Comparison of ENCODE assay signal across 32 mouse cellular contexts in genomic region chr5:114027217-114027944, GRCm38 (mm10). TPM values are rescaled to one million over a fixed set of nuclear protein-coding genes. Genes with fewer than 3 reads are reported as not detected.
"Had no signal": no experiment of that assay in that cellular context is flagged by ENCODE, and none has a peak within 500 bp of the region (broad histone marks: within the 10 kb centered on the region; RNA-seq: fewer than 3 reads in every experiment).

No protein-coding gene starts in this region.

- H3K36me3 ChIP-seq: heart, embryonic 13.5 days; heart, embryonic 15.5 days; kidney, embryonic 15.5 days; limb, embryonic 13.5 days; limb, embryonic 15.5 days; liver, embryonic 12.5 days had no signal

- DNase-seq: gastrocnemius, postnatal 14 days; gastrocnemius, postnatal 36 days; heart, adult 11 months; heart, adult 2 months; heart, postnatal 14 days; heart, postnatal 36 days; layer of hippocampus, adult 9-11 months; layer of hippocampus, postnatal 36 days; left cerebral cortex, postnatal 4 days had no signal

- H3K9ac ChIP-seq: heart, embryonic 13.5 days; heart, embryonic 15.5 days; hindbrain, embryonic 13.5 days; hindbrain, embryonic 15.5 days; kidney, embryonic 15.5 days; limb, embryonic 13.5 days; limb, embryonic 15.5 days; liver, embryonic 12.5 days; liver, embryonic 14.5 days had no signal

- H3K27ac ChIP-seq: heart, adult 2 months; heart, embryonic 13.5 days; heart, embryonic 15.5 days; hindbrain, embryonic 13.5 days; hindbrain, embryonic 15.5 days; hindbrain, postnatal 0 days; kidney, embryonic 15.5 days; kidney, postnatal 0 days; limb, embryonic 13.5 days; limb, embryonic 15.5 days; liver, embryonic 12.5 days; liver, embryonic 14.5 days had no signal

- H3K27me3 ChIP-seq: hindbrain, embryonic 13.5 days; hindbrain, embryonic 15.5 days; kidney, embryonic 15.5 days; limb, embryonic 15.5 days had no signal

- H3K9me3 ChIP-seq: heart, embryonic 13.5 days; heart, embryonic 15.5 days; hindbrain, embryonic 13.5 days; hindbrain, embryonic 15.5 days; kidney, embryonic 15.5 days; limb, embryonic 13.5 days; limb, embryonic 15.5 days; liver, embryonic 12.5 days had no signal

- H3K4me3 ChIP-seq: heart, adult 2 months; heart, embryonic 13.5 days; heart, embryonic 15.5 days; hindbrain, embryonic 13.5 days; hindbrain, embryonic 15.5 days; kidney, embryonic 15.5 days; limb, embryonic 13.5 days; limb, embryonic 15.5 days; liver, embryonic 12.5 days had no signal

- ATAC-seq: hindbrain, postnatal 0 days; intestine, embryonic 16.5 days; liver, embryonic 12.5 days had no signal

- H3K4me2 ChIP-seq: heart, embryonic 11.5 days; heart, embryonic 13.5 days; heart, embryonic 15.5 days; hindbrain, embryonic 13.5 days; hindbrain, embryonic 15.5 days; kidney, embryonic 15.5 days; limb, embryonic 13.5 days; limb, embryonic 15.5 days; liver, embryonic 12.5 days had no signal

- H3K4me1 ChIP-seq: heart, embryonic 15.5 days; limb, embryonic 13.5 days; limb, embryonic 15.5 days had no signal

RNA-seq across cellular contexts. Expression of gene Dao, which starts 23.9 kb away (rescaled TPM):
- total RNA-seq: gastrocnemius, adult 18-20 months; gastrocnemius, adult 8-10 months; gastrocnemius, postnatal 14 days; gastrocnemius, postnatal 36 days; heart, adult 2 months; heart, postnatal 14 days; heart, postnatal 36 days; hematopoietic stem cell, adult 5-6 weeks; layer of hippocampus, adult 18-20 months; layer of hippocampus, postnatal 14 days; left cerebral cortex, adult 18-20 months; left cerebral cortex, postnatal 10 days; left cerebral cortex, postnatal 25 days; left cerebral cortex, postnatal 4 days had no signal
- polyA plus RNA-seq: heart, adult 2 months; heart, embryonic 11.5 days; heart, embryonic 13.5 days; heart, embryonic 15.5 days; heart, postnatal 0 days; hindbrain, embryonic 11.5 days; hindbrain, embryonic 13.5 days; limb, embryonic 13.5 days; limb, embryonic 15.5 days; liver, embryonic 12.5 days; liver, embryonic 14.5 days had no signal
